Mouse (Mus musculus): ENCODE data around the gene 1810043G02Rik. TPM values are rescaled to one million over a fixed set of nuclear protein-coding genes. Genes with fewer than 3 reads are reported as not detected.

1810043G02Rik gene
- polyA plus RNA-seq, 1 experiment from 2014 or later, result 40.5 TPM

DNA sequence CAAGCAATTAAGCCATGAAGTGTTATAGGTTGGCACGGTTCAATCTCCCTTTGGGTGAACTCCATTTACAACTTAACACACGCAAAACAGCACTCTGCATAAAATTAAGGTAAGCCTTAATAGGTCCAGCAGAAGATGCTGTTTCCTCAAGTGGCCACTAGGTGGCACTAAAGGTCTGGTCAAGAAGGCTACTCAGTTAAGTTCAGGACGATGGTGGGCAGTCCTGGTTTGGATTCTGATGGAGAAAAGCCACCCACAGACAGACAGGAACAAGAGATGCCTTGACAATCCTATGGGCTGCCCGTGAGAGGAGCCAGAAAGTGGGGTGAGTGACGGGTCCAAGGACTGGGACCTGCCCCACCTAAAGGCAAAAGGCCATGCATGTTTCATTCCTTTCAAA is 49.8 kb downstream of the 1810043G02Rik start:
- no peaks in the 10 kb centered on the region for H3K9me3 ChIP-seq
- H3K4me1 ChIP-seq (replicated peaks), result no peaks in the 10 kb centered on the region
- 4% methylated on average over 5 of the region's 5 CpGs for WGBS
- no peak overlapping the region for H3K4me2 ChIP-seq
- no peak overlapping the region for H3K4me3 ChIP-seq
- H3K27me3 ChIP-seq, result 0 out of 2 replicates have a peak, but pooled peaks cover 5% of the 10 kb centered on the region
- H3K36me3 ChIP-seq, result no peaks in the 10 kb centered on the region
- no peak overlapping the region for H3K27ac ChIP-seq
- peak; percentile 78 for ATAC-seq (ENCODE audit: low FRiP score)
- H3K9ac ChIP-seq, result no peak overlapping the region

DNA sequence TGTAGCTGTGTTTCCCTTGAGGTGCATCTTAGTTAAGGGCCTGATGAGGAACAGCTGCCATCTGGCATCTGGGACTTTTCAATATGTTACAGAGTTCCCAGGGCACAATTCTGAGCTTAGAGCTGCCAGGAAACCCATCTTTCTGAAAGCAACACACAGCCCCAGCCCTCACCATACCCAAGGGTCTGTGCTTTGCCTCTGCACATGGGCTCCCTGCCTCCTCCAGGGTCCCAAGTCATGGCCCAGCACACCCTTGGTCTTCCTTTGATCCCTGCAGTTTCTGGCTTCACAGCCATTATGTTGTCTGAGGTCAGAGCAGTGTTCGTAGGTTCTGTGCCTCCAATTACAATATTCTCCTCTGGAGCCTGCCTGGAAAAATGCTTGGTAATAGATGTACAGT is 50.8 kb downstream of the 1810043G02Rik start:
- ATAC-seq (ENCODE audit: low FRiP score), result no peak
- 95% methylated on average over 1 of the region's 1 CpGs for WGBS

DNA sequence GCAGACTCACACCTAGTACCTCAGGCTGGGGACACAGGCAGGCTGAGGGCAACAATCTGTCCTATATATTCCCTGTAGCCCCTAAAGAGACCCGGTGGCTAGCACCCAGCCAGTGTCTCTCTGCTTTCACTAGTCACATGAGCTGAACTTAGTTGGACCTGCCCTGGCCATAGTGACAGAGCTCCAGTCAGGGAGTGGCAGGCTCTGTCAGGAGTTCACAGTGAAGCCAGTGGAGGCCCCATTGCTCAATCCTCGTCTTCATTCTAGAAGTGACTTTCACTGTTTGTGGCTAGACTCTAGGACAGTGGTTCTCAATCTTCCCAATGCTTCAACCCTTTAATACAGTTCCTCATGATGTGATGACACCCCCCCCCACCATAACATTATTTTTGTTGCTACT is 53.7 kb downstream of the 1810043G02Rik start:
- Histone ChIP-seq H3K36me3 (no peaks in the 10 kb centered on the region), H3K9ac (no peak overlapping the region), H3K4me2 (no peak overlapping the region), H3K9me3 (no peaks in the 10 kb centered on the region), H3K27me3 (0 out of 2 replicates have a peak, but pooled peaks cover 8% of the 10 kb centered on the region), H3K4me3 (no peak overlapping the region), H3K27ac (no peak overlapping the region), H3K4me1 (replicated peaks) (no peaks in the 10 kb centered on the region)
- 81% methylated on average over 2 of the region's 2 CpGs for WGBS
- ATAC-seq (ENCODE audit: low FRiP score), result no peak

More for the DNA sequence above, 50.8 kb downstream of the 1810043G02Rik start:
- Histone ChIP-seq H3K36me3 (no peaks in the 10 kb centered on the region), H3K9me3 (no peaks in the 10 kb centered on the region), H3K4me1 (replicated peaks) (no peaks in the 10 kb centered on the region), H3K9ac (no peak overlapping the region), H3K4me3 (no peak overlapping the region), H3K27me3 (0 out of 2 replicates have a peak, but pooled peaks cover 5% of the 10 kb centered on the region), H3K27ac (no peak overlapping the region), H3K4me2 (no peak overlapping the region)

Other genes with a start within 250 kb of the 1810043G02Rik start
- not detected in 2 replicates for gene Gm18596, start 235.9 kb upstream of the 1810043G02Rik start, polyA plus RNA-seq (2015; fragmentation: Nextera tagmentation; extraction: Ambion mirVana)
- not detected in 2 replicates for gene Gm9736, start 227.2 kb upstream of the 1810043G02Rik start, polyA plus RNA-seq (2015; fragmentation: Nextera tagmentation; extraction: Ambion mirVana)
- gene Gm3233, start 218.8 kb upstream of the 1810043G02Rik start, polyA plus RNA-seq (2015; fragmentation: Nextera tagmentation; extraction: Ambion mirVana), result not detected in 2 replicates
- gene Gm3238, start 207.2 kb upstream of the 1810043G02Rik start, polyA plus RNA-seq (2015; fragmentation: Nextera tagmentation; extraction: Ambion mirVana), result not detected in 2 replicates
- not detected in 2 replicates for gene Gm7138, start 201.6 kb upstream of the 1810043G02Rik start, polyA plus RNA-seq (2015; fragmentation: Nextera tagmentation; extraction: Ambion mirVana)
- not detected in 2 replicates for gene Gm3250, start 196.0 kb upstream of the 1810043G02Rik start, polyA plus RNA-seq (2015; fragmentation: Nextera tagmentation; extraction: Ambion mirVana)
- gene Gm7137, start 190.3 kb upstream of the 1810043G02Rik start, polyA plus RNA-seq (2015; fragmentation: Nextera tagmentation; extraction: Ambion mirVana), result not detected in 2 replicates
- gene Gm9639, start 183.4 kb upstream of the 1810043G02Rik start, polyA plus RNA-seq (2015; fragmentation: Nextera tagmentation; extraction: Ambion mirVana), result not detected in 2 replicates
- not detected in 2 replicates for gene Gm19668, start 179.4 kb upstream of the 1810043G02Rik start, polyA plus RNA-seq (2015; fragmentation: Nextera tagmentation; extraction: Ambion mirVana)
- gene Gm9507, start 166.7 kb upstream of the 1810043G02Rik start, polyA plus RNA-seq (2015; fragmentation: Nextera tagmentation; extraction: Ambion mirVana), result not detected in 2 replicates
- gene Gm2696, start 163.8 kb upstream of the 1810043G02Rik start, polyA plus RNA-seq (2015; fragmentation: Nextera tagmentation; extraction: Ambion mirVana), result not detected in 2 replicates
- not detected in 2 replicates for gene Krtap10-4, start 151.4 kb upstream of the 1810043G02Rik start, polyA plus RNA-seq (2015; fragmentation: Nextera tagmentation; extraction: Ambion mirVana)
- not detected in 2 replicates for gene Krtap10-10, start 142.6 kb upstream of the 1810043G02Rik start, polyA plus RNA-seq (2015; fragmentation: Nextera tagmentation; extraction: Ambion mirVana)
- not detected in 2 replicates for gene Gm36176, start 131.7 kb upstream of the 1810043G02Rik start, polyA plus RNA-seq (2015; fragmentation: Nextera tagmentation; extraction: Ambion mirVana)
- gene Gm10318, start 125.7 kb upstream of the 1810043G02Rik start, polyA plus RNA-seq (2015; fragmentation: Nextera tagmentation; extraction: Ambion mirVana), result not detected in 2 replicates
- not detected in 2 replicates for gene Gm3285, start 116.5 kb upstream of the 1810043G02Rik start, polyA plus RNA-seq (2015; fragmentation: Nextera tagmentation; extraction: Ambion mirVana)
- 12.5 and 14.0 TPM in 2 replicates for gene Lrrc3, start 76.0 kb upstream of the 1810043G02Rik start, polyA plus RNA-seq (2015; fragmentation: Nextera tagmentation; extraction: Ambion mirVana)
- 3.0 and 3.9 TPM in 2 replicates for gene Trpm2, start 8.0 kb upstream of the 1810043G02Rik start, polyA plus RNA-seq (2015; fragmentation: Nextera tagmentation; extraction: Ambion mirVana)
- 106 and 107 TPM in 2 replicates for gene Pfkl, start 31.6 kb downstream of the 1810043G02Rik start, polyA plus RNA-seq (2015; fragmentation: Nextera tagmentation; extraction: Ambion mirVana)
- gene Dnmt3l, start 63.4 kb downstream of the 1810043G02Rik start, polyA plus RNA-seq (2015; fragmentation: Nextera tagmentation; extraction: Ambion mirVana), result not detected in 2 replicates
- 0.10 TPM in 1 of 2 replicates, not detected in the other for gene Aire, start 65.1 kb downstream of the 1810043G02Rik start, polyA plus RNA-seq (2015; fragmentation: Nextera tagmentation; extraction: Ambion mirVana)
- gene Icosl, start 90.8 kb downstream of the 1810043G02Rik start, polyA plus RNA-seq (2015; fragmentation: Nextera tagmentation; extraction: Ambion mirVana), result 0.56 and 0.61 TPM in 2 replicates
- gene D10Jhu81e, start 191.3 kb downstream of the 1810043G02Rik start, polyA plus RNA-seq (2015; fragmentation: Nextera tagmentation; extraction: Ambion mirVana), result 20.3 and 21.8 TPM in 2 replicates
- gene Pwp2, start 206.6 kb downstream of the 1810043G02Rik start, polyA plus RNA-seq (2015; fragmentation: Nextera tagmentation; extraction: Ambion mirVana), result 15.5 and 17.3 TPM in 2 replicates

Data from hindbrain, embryonic 13.5 days (tissue).